Mouse (Mus musculus) lung, adult 18-20 months (tissue): ENCODE data around the gene Maea.
A peak's percentile ranks its signal among the peaks of the same experiment; 100 is the strongest.

Experiments used
- DNase-seq, 2 experiments: peaks; one replicate each; pipeline ENCODE4 v3.0.0; 2022; ENCODE audit warnings: mixed read lengths in 2 of 2

Maea gene

GRCm38 (mm10) chr5:33358467-33358866 lies 23.2 kb downstream of the Maea start:
- DNase-seq, result peak; percentile 25 to 36

DNA sequence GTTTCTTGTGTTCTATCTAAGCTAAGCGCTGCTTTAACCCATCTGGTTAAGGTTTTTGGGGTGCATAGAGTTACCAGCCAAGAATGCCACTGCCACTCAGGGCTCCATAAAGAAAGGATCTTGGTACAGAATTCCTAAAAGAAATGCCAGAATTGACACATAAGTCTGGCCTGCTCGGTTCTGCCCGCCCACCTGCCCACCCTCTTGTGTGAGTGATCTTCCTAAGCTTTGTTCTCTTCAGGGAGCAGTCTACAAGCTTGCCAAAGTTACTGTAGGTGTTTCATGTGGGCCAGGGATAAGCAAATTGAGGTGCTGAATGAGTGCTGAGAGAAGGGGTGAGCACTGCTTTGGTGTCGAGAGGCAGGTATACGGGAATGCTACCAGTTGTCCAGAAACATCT lies 28.0 kb downstream of the Maea start:
- DNase-seq, result no peak

DNA sequence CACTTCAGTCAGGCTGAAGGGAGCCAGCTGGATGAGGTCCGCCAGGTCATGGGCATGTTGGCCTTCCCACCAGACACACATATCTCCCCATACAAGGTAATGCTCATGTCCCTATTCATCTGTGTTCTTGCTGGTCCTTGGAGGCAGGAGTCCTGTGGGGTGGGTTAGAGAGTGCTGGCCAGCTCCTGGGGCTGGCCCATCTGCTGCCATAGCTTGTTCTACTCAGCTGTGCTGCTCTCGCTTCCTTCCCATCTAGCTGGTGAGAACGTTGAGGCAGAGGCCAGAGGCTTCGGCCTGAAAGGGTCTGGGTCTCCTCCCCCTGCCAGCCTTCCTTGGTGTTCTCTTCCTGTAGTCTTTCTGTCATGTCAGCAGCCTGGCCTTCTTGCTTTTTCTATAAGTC lies 33.3 kb downstream of the Maea start:
- DNase-seq, result no peak

DNA sequence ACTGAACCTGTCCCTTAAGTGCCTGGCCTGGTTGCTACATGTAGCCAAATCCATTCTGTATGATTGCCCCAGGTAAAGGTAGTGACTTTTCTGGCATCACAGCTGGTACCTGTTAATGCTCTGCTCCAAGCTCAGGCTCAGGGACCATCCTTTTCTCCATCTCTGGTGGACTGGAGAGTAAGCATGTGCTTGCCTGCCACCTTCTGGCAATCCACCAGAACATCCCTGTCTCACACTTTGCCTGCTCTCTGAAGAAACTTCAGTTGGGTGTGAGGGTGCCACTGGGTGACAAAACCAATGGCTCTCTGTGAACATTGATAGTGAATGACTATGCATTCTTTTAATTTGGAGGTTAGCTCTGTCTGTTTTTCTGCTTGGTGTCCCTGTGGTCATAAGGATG lies 35.8 kb downstream of the Maea start:
- no peak for DNase-seq

DNA sequence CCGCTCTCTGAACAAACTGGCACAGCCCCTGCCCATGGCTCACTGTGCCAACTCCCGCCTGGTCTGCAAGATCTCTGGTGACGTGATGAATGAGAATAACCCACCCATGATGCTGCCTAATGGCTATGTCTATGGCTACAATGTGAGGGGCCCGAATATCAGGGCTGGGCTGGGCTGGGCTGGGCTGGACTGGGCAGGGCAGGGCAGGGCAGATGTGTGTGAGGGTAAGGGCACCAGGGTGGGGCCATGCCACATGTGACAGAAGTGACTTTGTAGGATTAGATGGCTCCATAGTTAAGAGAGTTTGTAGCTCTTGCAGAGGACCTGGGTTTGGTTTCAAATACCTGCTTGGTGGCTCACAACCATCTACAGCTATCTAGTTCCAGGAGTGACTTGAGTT lies 36.4 kb downstream of the Maea start:
- DNase-seq, result no peak

GRCm38 (mm10) chr5:33372331-33373038 lies 37.2 kb downstream of the Maea start:
- DNase-seq, result no peak

- no peak for DNase-seq
These were observed 41.9 kb downstream of the Maea start for GRCm38 (mm10) chr5:33377176-33377575.

GRCm38 (mm10) chr5:33377801-33378301 lies 42.5 kb downstream of the Maea start:
- DNase-seq, result peak; percentile 15 to 22

DNA sequence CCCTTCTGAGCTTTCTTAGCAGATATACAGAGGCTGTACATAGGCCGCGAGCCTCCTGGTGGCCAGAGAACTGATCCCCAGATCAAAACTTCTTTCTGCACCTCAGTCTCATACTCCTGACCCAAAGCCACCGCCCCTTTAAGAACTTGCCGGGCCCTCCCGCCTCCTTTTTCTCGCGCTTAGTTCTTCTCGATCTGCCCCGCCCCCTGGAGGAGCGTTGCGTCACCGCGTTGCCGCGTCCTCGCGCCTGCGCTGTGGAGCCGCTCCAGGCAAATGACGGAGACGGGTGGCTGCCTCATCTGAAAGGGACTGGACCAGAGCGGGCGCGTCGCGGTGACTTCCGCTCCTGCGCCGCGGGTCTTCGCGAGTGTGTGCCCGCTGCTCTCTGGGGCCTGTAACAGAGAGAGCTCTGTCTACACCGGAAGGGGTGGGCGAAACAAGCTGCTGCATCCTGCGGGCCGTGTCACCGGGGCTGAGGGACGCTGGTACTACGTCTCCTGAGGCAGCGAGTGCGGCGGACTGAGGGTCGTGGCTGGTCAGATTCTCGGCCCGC lies 43.1 kb downstream of the Maea start, which contains the start of gene Uvssa:
Gene Uvssa, plus strand, starts transcription at position 248 of the 553 bp plus-strand sequence.
- DNase-seq, result peak; percentile 99

DNA sequence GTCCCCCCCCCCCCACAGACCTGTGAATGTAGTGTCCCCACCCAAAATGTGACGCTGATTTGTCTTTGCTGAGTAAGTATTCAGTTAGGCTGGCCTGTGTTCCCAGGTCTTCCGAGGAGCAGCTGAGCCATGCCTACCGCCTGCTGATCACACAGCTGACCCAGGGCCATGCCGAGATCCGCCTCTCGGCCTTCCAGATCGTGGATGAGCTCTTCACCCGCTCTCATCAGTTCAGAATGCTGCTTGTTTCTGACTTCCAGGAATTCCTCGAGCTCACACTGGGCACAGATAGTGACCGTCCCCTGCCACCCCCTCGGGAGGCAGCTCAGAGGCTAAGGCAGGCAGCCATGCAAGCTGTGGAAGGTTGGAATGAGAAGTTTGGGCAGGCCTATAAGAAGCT lies 52.2 kb downstream of the Maea start:
- no peak for DNase-seq

DNA sequence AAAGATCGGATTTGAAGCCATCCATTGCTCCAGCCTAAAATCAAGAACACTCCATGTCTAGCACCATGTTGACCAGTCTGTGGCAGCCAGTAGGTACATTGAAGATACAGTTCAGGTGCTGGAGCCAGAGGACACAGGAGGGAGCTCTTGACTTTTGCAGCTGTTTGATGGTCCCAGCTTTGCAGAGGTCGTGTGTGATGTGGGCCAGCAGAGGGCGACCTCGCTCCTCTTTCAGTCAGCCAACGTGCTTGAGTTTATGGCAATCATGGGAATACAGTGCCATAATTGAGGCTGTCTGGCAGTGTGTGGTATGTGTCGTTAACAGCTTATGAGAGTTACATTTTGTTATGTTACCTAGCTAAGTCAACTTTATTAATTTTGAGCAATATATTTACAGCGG lies 58.5 kb downstream of the Maea start:
- DNase-seq, result peak; percentile 65 to 75

GRCm38 (mm10) chr5:33395693-33396092 lies 60.4 kb downstream of the Maea start:
- DNase-seq, result no peak

- DNase-seq, result no peak
These were observed 61.5 kb downstream of the Maea start for GRCm38 (mm10) chr5:33396828-33397227.

DNA sequence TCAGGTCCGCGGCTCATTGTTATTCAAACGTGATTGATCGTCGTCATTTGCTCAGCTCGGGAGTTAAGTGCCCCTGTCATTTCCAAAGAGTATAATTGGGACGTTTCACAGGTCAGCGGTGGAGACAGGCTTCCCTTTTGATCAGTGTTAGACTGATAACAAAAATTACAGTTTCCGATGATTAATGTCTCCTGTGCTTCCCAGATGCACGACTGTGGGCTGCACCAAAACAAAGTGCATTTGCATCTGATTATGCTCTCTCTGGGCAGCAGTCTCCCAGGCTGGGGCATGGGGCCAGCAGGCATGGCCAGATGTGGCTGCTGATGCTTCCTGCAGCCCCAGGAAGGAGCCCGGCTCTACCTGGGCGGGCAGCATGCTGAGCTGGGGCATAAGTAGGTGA lies 65.5 kb downstream of the Maea start:
- no peak for DNase-seq

DNA sequence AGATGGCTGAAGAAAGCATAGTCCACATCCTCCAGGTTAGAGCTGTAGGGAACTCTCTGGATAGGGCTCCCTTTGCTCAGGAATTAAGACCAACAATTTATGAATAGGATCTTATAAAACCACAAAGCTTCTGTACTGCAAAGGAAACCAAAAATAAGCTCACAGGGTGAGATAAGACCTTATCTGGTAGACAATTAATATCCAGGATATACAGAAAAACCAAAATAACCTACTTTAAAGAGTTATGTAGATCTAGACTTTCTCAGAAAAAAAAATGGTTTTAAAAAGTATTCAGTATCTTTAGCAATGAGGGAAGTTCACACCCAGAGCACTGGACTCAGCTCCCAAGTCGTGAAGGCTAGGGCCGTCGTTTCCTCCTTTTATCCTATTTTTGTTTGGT lies 85.0 kb downstream of the Maea start:
- DNase-seq, result no peak
